Mouse (Mus musculus) stomach, embryonic 14.5 days (tissue): ENCODE measurements around the gene Nr4a1. TPM values are rescaled to one million over a fixed set of nuclear protein-coding genes. Genes with fewer than 3 reads are reported as not detected.
A peak's percentile ranks its signal among the peaks of the same experiment; 100 is the strongest.

Experiments
- ATAC-seq: fragments of 200-750 bp; cut with Nextera tagmentation; 2 replicates; pipeline ENCODE4 v1.8.0; 2017; ENCODE audit warnings: low read depth, moderate TSS enrichment; ENCODE audit not compliant: insufficient number of reproducible peaks, insufficient read depth, low FRiP score
- H3K27ac ChIP-seq: fragments of 300-500 bp; sonication (generic); 2 replicates; pipeline ENCODE4 v1.5.1; 2014; ENCODE audit warnings: mild to moderate bottlenecking, low read length, moderate library complexity, mixed read lengths
- H3K27me3 ChIP-seq: fragments of 300-500 bp; sonication (generic); 2 replicates; pipeline ENCODE4 v1.6.1; 2014; ENCODE audit warnings: low read length, control low read depth, mixed read lengths; ENCODE audit not compliant: control insufficient read depth, insufficient read depth
- H3K36me3 ChIP-seq: fragments of 300-500 bp; sonication (generic); 2 replicates; pipeline ENCODE4 v1.6.1; 2014; ENCODE audit warnings: mild to moderate bottlenecking, control low read depth, low read length, moderate library complexity, mixed read lengths; ENCODE audit not compliant: control insufficient read depth, insufficient read depth
- H3K4me1 ChIP-seq: fragments of 300-500 bp; sonication (generic); 2 replicates; pipeline ENCODE4 v1.6.1; 2014; ENCODE audit warnings: low read length, control low read depth, mixed read lengths; ENCODE audit not compliant: control insufficient read depth, insufficient read depth
- H3K4me2 ChIP-seq: fragments of 300-500 bp; sonication (generic); replicated peaks from 2 replicates; pipeline ENCODE4 v1.6.1; 2014; ENCODE audit warnings: low read depth, low read length, control low read depth
- H3K4me3 ChIP-seq: fragments of 300-500 bp; sonication (generic); 2 replicates; pipeline ENCODE4 v1.5.1; 2014; ENCODE audit warnings: low read depth, low read length, control low read depth
- H3K9ac ChIP-seq: fragments of 300-500 bp; sonication (generic); replicated peaks from 2 replicates; pipeline ENCODE4 v1.6.1; 2014; ENCODE audit warnings: low read depth, mild to moderate bottlenecking, control low read depth, low read length, moderate library complexity, mixed read lengths
- H3K9me3 ChIP-seq: fragments of 300-500 bp; sonication (generic); 2 replicates; pipeline ENCODE4 v1.6.1; 2016; ENCODE audit warnings: low read depth, low read length, control low read depth; ENCODE audit not compliant: control insufficient read depth
- WGBS: fragments of 180-500 bp; shearing (Covaris S2); extraction: QIAGEN DNeasy Blood & Tissue Kit; methylation state at CpG from one replicate; pipeline ENCODE4 v1.1.7; 2014; 5-methylcytosine and 5-hydroxymethylcytosine counted together
- polyA plus RNA-seq: library from polyadenylated mRNA; unstranded; fragments of >200 nt; fragmentation: Nextera tagmentation; extraction: Ambion mirVana; gene quantifications from 2 replicates; pipeline ENCODE4 v1.2.1, GENCODE M21; 2014

Gene Nr4a1
- polyA plus RNA-seq, 1 experiment from 2014 or later = 12.1 TPM

- no peak overlapping the region for H3K4me3 ChIP-seq
- H3K9me3 ChIP-seq = no peaks in the 10 kb centered on the region
- ATAC-seq = peak; percentile 39; the same call in 1 of the 2 replicates
- H3K4me1 ChIP-seq = peaks cover 26% of the 10 kb centered on the region; the same call in 1 of the 2 replicates
- peak overlapping the region; percentile 61; the same call in 1 of the 2 replicates for H3K27ac ChIP-seq
- no peak overlapping the region for H3K4me2 ChIP-seq
- H3K9ac ChIP-seq = no peak overlapping the region
- WGBS = 52% methylated on average over 6 of the region's 6 CpGs
- no peaks in the 10 kb centered on the region for H3K36me3 ChIP-seq
- no peaks in the 10 kb centered on the region for H3K27me3 ChIP-seq
These were observed 66.6 kb downstream of the Nr4a1 start for GRCm38 (mm10) chr15:101320618-101321041.

- Histone ChIP-seq H3K4me1 (peaks cover 26% of the 10 kb centered on the region; the same call in 1 of the 2 replicates), H3K4me2 (no peak overlapping the region), H3K4me3 (no peak overlapping the region), H3K27me3 (no peaks in the 10 kb centered on the region), H3K36me3 (no peaks in the 10 kb centered on the region), H3K9ac (no peak overlapping the region), H3K27ac (peak overlapping the region; percentile 55; the same call in 1 of the 2 replicates), H3K9me3 (no peaks in the 10 kb centered on the region)
- 41% methylated on average over 5 of the region's 5 CpGs for WGBS
- ATAC-seq = no peak
These were observed 67.1 kb downstream of the Nr4a1 start for GRCm38 (mm10) chr15:101321126-101321525.

DNA sequence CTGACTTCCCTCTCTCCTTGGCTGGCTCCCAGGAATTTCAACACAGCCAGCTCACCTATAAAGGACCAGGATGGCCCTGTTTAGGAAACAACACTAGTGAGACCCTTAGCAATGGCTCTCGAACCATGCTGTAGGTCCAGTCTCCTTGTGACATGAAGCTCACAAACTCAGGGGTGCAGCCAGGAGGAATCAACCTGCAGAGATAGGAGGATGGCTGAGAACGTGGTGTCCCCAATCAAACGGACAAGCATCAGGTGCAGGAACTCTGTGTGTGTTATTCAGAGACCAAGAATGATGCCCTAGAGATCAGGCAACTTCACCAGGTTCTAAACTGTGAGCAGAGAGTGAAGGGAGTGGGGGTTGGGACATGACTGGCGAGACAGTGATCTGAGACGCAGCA, 68.0 kb downstream of the Nr4a1 start:
- Histone ChIP-seq H3K9me3 (no peaks in the 10 kb centered on the region), H3K9ac (no peak overlapping the region), H3K27ac (no peak overlapping the region), H3K4me1 (peaks cover 23% of the 10 kb centered on the region; the same call in 1 of the 2 replicates), H3K27me3 (no peaks in the 10 kb centered on the region), H3K36me3 (no peaks in the 10 kb centered on the region), H3K4me3 (no peak overlapping the region), H3K4me2 (no peak overlapping the region)
- 78% methylated on average over 5 of the region's 5 CpGs for WGBS
- ATAC-seq = no peak

- WGBS = 90% methylated on average over 7 of the region's 7 CpGs
- Histone ChIP-seq H3K4me3 (no peak overlapping the region), H3K36me3 (no peaks in the 10 kb centered on the region), H3K4me1 (peaks cover 19% of the 10 kb centered on the region; the same call in 1 of the 2 replicates), H3K4me2 (no peak overlapping the region), H3K27ac (no peak overlapping the region), H3K9me3 (no peaks in the 10 kb centered on the region), H3K27me3 (no peaks in the 10 kb centered on the region), H3K9ac (no peak overlapping the region)
- no peak for ATAC-seq
These were observed 68.6 kb downstream of the Nr4a1 start for GRCm38 (mm10) chr15:101322640-101323039.

DNA sequence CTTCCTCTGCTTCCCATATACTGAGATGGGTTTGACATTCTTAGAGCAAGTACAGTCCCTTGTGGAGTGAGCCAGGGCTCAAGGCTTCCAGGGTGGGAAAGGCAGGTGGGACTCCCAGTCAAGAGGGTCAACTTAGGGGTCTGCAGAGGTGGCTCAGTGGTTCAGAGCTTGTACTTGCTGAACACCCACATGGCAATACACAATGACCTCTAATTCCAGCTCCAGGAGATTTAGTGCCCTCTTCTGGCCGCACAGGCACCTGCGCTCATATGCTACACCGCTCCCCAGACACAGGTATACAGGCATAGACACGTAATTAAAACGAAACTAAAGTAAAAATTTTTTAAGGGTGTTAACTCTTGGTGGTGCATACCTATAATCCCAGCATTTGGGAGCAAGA, 69.4 kb downstream of the Nr4a1 start:
- H3K4me1 ChIP-seq = peaks cover 22% of the 10 kb centered on the region; the same call in 1 of the 2 replicates
- H3K4me2 ChIP-seq = no peak overlapping the region
- H3K36me3 ChIP-seq = no peaks in the 10 kb centered on the region
- no peak overlapping the region for H3K27ac ChIP-seq
- ATAC-seq = no peak
- WGBS = 94% methylated on average over 5 of the region's 5 CpGs
- H3K4me3 ChIP-seq = no peak overlapping the region
- no peaks in the 10 kb centered on the region for H3K9me3 ChIP-seq
- H3K27me3 ChIP-seq = no peaks in the 10 kb centered on the region
- no peak overlapping the region for H3K9ac ChIP-seq

Other genes starting within 250 kb of the Nr4a1 start
- gene Gm47841, start 206.9 kb upstream of the Nr4a1 start, polyA plus RNA-seq = not detected in 2 replicates
- 0.38 and 0.41 TPM in 2 replicates for gene Fignl2, start 175.7 kb upstream of the Nr4a1 start, polyA plus RNA-seq
- gene Ankrd33, start 138.5 kb upstream of the Nr4a1 start, polyA plus RNA-seq = not detected in 2 replicates
- 15.6 and 16.9 TPM in 2 replicates for gene Acvrl1, start 125.7 kb upstream of the Nr4a1 start, polyA plus RNA-seq
- 11.5 and 14.5 TPM in 2 replicates for gene Acvr1b, start 80.2 kb upstream of the Nr4a1 start, polyA plus RNA-seq
- 6.4 and 7.2 TPM in 2 replicates for gene Grasp, start 30.1 kb upstream of the Nr4a1 start, polyA plus RNA-seq
- gene Atg101, start 30.0 kb downstream of the Nr4a1 start, polyA plus RNA-seq = 63.5 and 64.1 TPM in 2 replicates
- 20.1 and 25.0 TPM in 2 replicates for gene 6030408B16Rik, start 38.9 kb downstream of the Nr4a1 start, polyA plus RNA-seq
- 2.4 and 4.0 TPM in 2 replicates for gene Krt80, start 115.9 kb downstream of the Nr4a1 start, polyA plus RNA-seq
- 131 and 148 TPM in 2 replicates for gene Krt7, start 156.8 kb downstream of the Nr4a1 start, polyA plus RNA-seq
- 0.10 and 0.11 TPM in 2 replicates for gene Krt87, start 184.5 kb downstream of the Nr4a1 start, polyA plus RNA-seq
- gene Krt88, start 193.5 kb downstream of the Nr4a1 start, polyA plus RNA-seq = not detected in 2 replicates
- not detected in 2 replicates for gene Krt81, start 209.5 kb downstream of the Nr4a1 start, polyA plus RNA-seq
- gene Krt86, start 219.2 kb downstream of the Nr4a1 start, polyA plus RNA-seq = not detected in 2 replicates
- gene Krt83, start 237.2 kb downstream of the Nr4a1 start, polyA plus RNA-seq = not detected in 2 replicates